24 mouse cellular contexts compared by ENCODE assay signal in genomic region chr3:53579121-53579704, GRCm38 (mm10).
DNase-seq lines count a peak whose midpoint lies in the region; ATAC-seq lines count a peak whose summit lies in the region.
"Had no signal": no experiment of that assay in that cellular context is flagged by ENCODE, and none has a peak within 500 bp of the region (broad histone marks: within the 10 kb centered on the region; RNA-seq: fewer than 3 reads in every experiment).

No protein-coding gene starts in this region.

- WGBS in stomach, embryonic 14.5 days = 72% methylated on average over 10 of the region's 10 CpGs
- 68% methylated on average over 10 of the region's 10 CpGs for WGBS in stomach, embryonic 16.5 days

- no peak overlapping the region for H3K4me2 ChIP-seq in stomach, embryonic 14.5 days (replicated peaks; ENCODE audit: low read depth, low read length)
- H3K4me2 ChIP-seq in stomach, embryonic 16.5 days (ENCODE audit: low read depth, low read length) = no peak overlapping the region
- H3K4me2 ChIP-seq: embryonic facial prominence, embryonic 12.5 days; forebrain, embryonic 13.5 days; forebrain, embryonic 15.5 days had no signal

- H3K4me3 ChIP-seq in stomach, embryonic 14.5 days (ENCODE audit: low read depth, low read length) = no peak overlapping the region
- no peak overlapping the region for H3K4me3 ChIP-seq in stomach, embryonic 16.5 days (replicated peaks; ENCODE audit: low read length)
- H3K4me3 ChIP-seq: embryonic facial prominence, embryonic 10.5 days; embryonic facial prominence, embryonic 12.5 days; forebrain, embryonic 13.5 days; forebrain, embryonic 15.5 days had no signal

- peaks cover 9% of the 10 kb centered on the region; the same call in 1 of the 2 replicates for H3K4me1 ChIP-seq in stomach, embryonic 14.5 days (ENCODE audit: control insufficient read depth, insufficient read depth, low read length)
- peaks cover 10% of the 10 kb centered on the region for H3K4me1 ChIP-seq in stomach, embryonic 16.5 days (ENCODE audit: control insufficient read depth, insufficient read depth, low read length)
- H3K4me1 ChIP-seq: embryonic facial prominence, embryonic 12.5 days; forebrain, embryonic 13.5 days; forebrain, embryonic 15.5 days had no signal

- H3K27me3 ChIP-seq in stomach, embryonic 14.5 days (ENCODE audit: control insufficient read depth, insufficient read depth, low read length) = no peaks in the 10 kb centered on the region
- H3K27me3 ChIP-seq in stomach, embryonic 16.5 days (ENCODE audit: control insufficient read depth, insufficient read depth, low read length) = no peaks in the 10 kb centered on the region
- H3K27me3 ChIP-seq: CH12.LX; embryonic facial prominence, embryonic 12.5 days; forebrain, embryonic 13.5 days; forebrain, embryonic 15.5 days had no signal

- no peaks in the 10 kb centered on the region for H3K36me3 ChIP-seq in stomach, embryonic 14.5 days (ENCODE audit: control insufficient read depth, insufficient read depth, low read length)
- H3K36me3 ChIP-seq in stomach, embryonic 16.5 days (ENCODE audit: control insufficient read depth, insufficient read depth, low read length) = no peaks in the 10 kb centered on the region
- H3K36me3 ChIP-seq: embryonic facial prominence, embryonic 10.5 days; embryonic facial prominence, embryonic 12.5 days; forebrain, embryonic 15.5 days; G1E had no signal

- peak; percentile 88 for ATAC-seq in stomach, embryonic 14.5 days (ENCODE audit: insufficient number of reproducible peaks, insufficient read depth, low FRiP score, low read depth)
- ATAC-seq in stomach, embryonic 16.5 days (ENCODE audit: insufficient read depth, low FRiP score) = peak; percentile 77; the same call in 1 of the 2 replicates
- ATAC-seq: activated CD4-positive, CD25-positive, alpha-beta regulatory T cell, adult 4 months; CD4-positive, CD25-positive, alpha-beta regulatory T cell, adult 4 months; forebrain, embryonic 13.5 days; forebrain, embryonic 15.5 days; Patski had no signal

- no peak overlapping the region for H3K9ac ChIP-seq in stomach, embryonic 14.5 days (replicated peaks; ENCODE audit: low read depth, low read length)
- H3K9ac ChIP-seq in stomach, embryonic 16.5 days (ENCODE audit: low read length) = no peak overlapping the region
- H3K9ac ChIP-seq: embryonic facial prominence, embryonic 12.5 days; forebrain, embryonic 13.5 days; forebrain, embryonic 15.5 days had no signal

- peak overlapping the region; percentile 61 for H3K27ac ChIP-seq in stomach, embryonic 14.5 days (ENCODE audit: low read length)
- peak overlapping the region; percentile 66 for H3K27ac ChIP-seq in stomach, embryonic 16.5 days (ENCODE audit: low read length)
- H3K27ac ChIP-seq: embryonic facial prominence, embryonic 10.5 days; embryonic facial prominence, embryonic 12.5 days; forebrain, embryonic 13.5 days; forebrain, embryonic 15.5 days had no signal

- DNase-seq in heart, adult 11 months = peak; percentile 30
- DNase-seq in heart, postnatal 36 days = no peak
- no peak for DNase-seq in right cerebral cortex, adult 18-20 months
- DNase-seq in gastrocnemius, adult 8-10 months (ENCODE audit: low spot score in 2 of 2) = no peak
- DNase-seq: adrenal gland, adult 8-10 months; adrenal gland, postnatal 14 days; adrenal gland, postnatal 36 days; B cell, adult 2 months; cerebellum, adult 11-12 months; cerebellum, adult 2 months; cerebellum, adult 9-10 months; cerebellum, postnatal 10 days; cerebellum, postnatal 25 days had no signal

- intact Hi-C loops in heart, postnatal 36 days (cut with DNase I) = no loop called here

- no peaks in the 10 kb centered on the region for H3K9me3 ChIP-seq in stomach, embryonic 14.5 days (ENCODE audit: control insufficient read depth, low read depth, low read length)
- H3K9me3 ChIP-seq in stomach, embryonic 16.5 days (replicated peaks; ENCODE audit: control insufficient read depth, low read length) = no peaks in the 10 kb centered on the region
- H3K9me3 ChIP-seq: embryonic facial prominence, embryonic 10.5 days; embryonic facial prominence, embryonic 12.5 days; forebrain, embryonic 13.5 days; forebrain, embryonic 15.5 days had no signal
